24 mouse cellular contexts compared by ENCODE assay signal in genomic region chrX:48191261-48191660, GRCm38 (mm10). TPM values are rescaled to one million over a fixed set of nuclear protein-coding genes. Genes with fewer than 3 reads are reported as not detected.
DNase-seq lines count a peak whose midpoint lies in the region; ATAC-seq and TF ChIP-seq lines count a peak whose summit lies in the region.
"Had no signal": no experiment of that assay in that cellular context is flagged by ENCODE, and none has a peak within 500 bp of the region (broad histone marks: within the 10 kb centered on the region; RNA-seq: fewer than 3 reads in every experiment).

No protein-coding gene starts in this region.

- H3K4me1 ChIP-seq in liver, adult 2 months (ENCODE audit: control insufficient read depth, insufficient read depth, low read length), result peaks cover 20% of the 10 kb centered on the region
- no peaks in the 10 kb centered on the region for H3K4me1 ChIP-seq in liver, embryonic 12.5 days
- no peaks in the 10 kb centered on the region for H3K4me1 ChIP-seq in liver, embryonic 16.5 days (ENCODE audit: control insufficient read depth, low read depth, low read length)
- no peaks in the 10 kb centered on the region; the same call in 1 of the 2 replicates for H3K4me1 ChIP-seq in liver, embryonic 11.5 days (replicated peaks; ENCODE audit: control insufficient read depth, insufficient read depth, low read length)
- no peaks in the 10 kb centered on the region for H3K4me1 ChIP-seq in liver, postnatal 0 days (ENCODE audit: insufficient read depth)
- H3K4me1 ChIP-seq: embryonic facial prominence, embryonic 10.5 days; embryonic facial prominence, embryonic 12.5 days; forebrain, embryonic 13.5 days; forebrain, embryonic 15.5 days had no signal

- H3K36me3 ChIP-seq in liver, adult 2 months (ENCODE audit: control insufficient read depth, insufficient read depth, low read length), result peaks cover 16% of the 10 kb centered on the region
- peaks cover 15% of the 10 kb centered on the region for H3K36me3 ChIP-seq in liver, embryonic 12.5 days
- H3K36me3 ChIP-seq in liver, embryonic 16.5 days (ENCODE audit: control insufficient read depth, insufficient read depth), result no peaks in the 10 kb centered on the region
- H3K36me3 ChIP-seq in liver, embryonic 11.5 days (ENCODE audit: control insufficient read depth, insufficient read depth, low read length), result no peaks in the 10 kb centered on the region; the same call in 1 of the 2 replicates
- peaks cover 6% of the 10 kb centered on the region for H3K36me3 ChIP-seq in liver, postnatal 0 days (replicated peaks; ENCODE audit: insufficient read depth, low read length)

- TF ChIP-seq CTCF in liver, adult 2 months (IDR thresholded peaks at IDR 0.05; ENCODE audit: low read depth, low read length), result no peak
- no peak for TF ChIP-seq CTCF in liver, postnatal 0 days (IDR thresholded peaks at IDR 0.05; ENCODE audit: low read depth)

- H3K9ac ChIP-seq in liver, adult 2 months (ENCODE audit: low read depth, low read length), result no peak overlapping the region
- H3K9ac ChIP-seq in liver, embryonic 12.5 days, result no peak overlapping the region
- no peak overlapping the region for H3K9ac ChIP-seq in liver, embryonic 16.5 days (ENCODE audit: low read depth, low read length)
- no peak overlapping the region for H3K9ac ChIP-seq in liver, embryonic 11.5 days (ENCODE audit: low read depth, low read length)
- H3K9ac ChIP-seq in liver, postnatal 0 days (replicated peaks), result no peak overlapping the region
- H3K9ac ChIP-seq: embryonic facial prominence, embryonic 12.5 days; forebrain, embryonic 13.5 days; forebrain, embryonic 15.5 days had no signal

- WGBS in liver, adult 2 months, result 32% methylated on average over 6 of the region's 6 CpGs
- 68% methylated on average over 6 of the region's 6 CpGs for WGBS in liver, embryonic 12.5 days (ENCODE audit: insufficient replicate concordance)
- WGBS in liver, embryonic 16.5 days (ENCODE audit: insufficient replicate concordance), result 62% methylated on average over 6 of the region's 6 CpGs
- WGBS in liver, embryonic 11.5 days, result 87% methylated on average over 6 of the region's 6 CpGs
- 70% methylated on average over 6 of the region's 6 CpGs for WGBS in liver, postnatal 0 days (ENCODE audit: insufficient replicate concordance)

- H3K27ac ChIP-seq in liver, adult 2 months (replicated peaks; ENCODE audit: insufficient read depth, low read depth, low read length), result peak overlapping the region; percentile 56
- H3K27ac ChIP-seq in liver, embryonic 12.5 days, result no peak overlapping the region
- no peak overlapping the region for H3K27ac ChIP-seq in liver, embryonic 16.5 days (ENCODE audit: low read length)
- no peak overlapping the region for H3K27ac ChIP-seq in liver, embryonic 11.5 days (ENCODE audit: low read depth, low read length)
- H3K27ac ChIP-seq in liver, postnatal 0 days (ENCODE audit: low read depth), result 0 out of 2 replicates have a peak overlapping the region, but pooled peaks have one; percentile 29
- H3K27ac ChIP-seq: embryonic facial prominence, embryonic 10.5 days; embryonic facial prominence, embryonic 12.5 days; forebrain, embryonic 13.5 days; forebrain, embryonic 15.5 days had no signal

- no peak for ATAC-seq in liver, embryonic 12.5 days
- ATAC-seq in liver, embryonic 16.5 days (ENCODE audit: low read depth), result peak; percentile 55; the same call in 1 of the 2 replicates
- ATAC-seq in liver, embryonic 11.5 days (replicated peaks; ENCODE audit: low FRiP score), result no peak
- peak; percentile 59 for ATAC-seq in liver, postnatal 0 days
- ATAC-seq: activated CD4-positive, CD25-positive, alpha-beta regulatory T cell, adult 4 months; CD4-positive, CD25-positive, alpha-beta regulatory T cell, adult 4 months; forebrain, embryonic 13.5 days; forebrain, embryonic 15.5 days; Patski had no signal

- no peak overlapping the region for H3K4me3 ChIP-seq in liver, adult 2 months (ENCODE audit: insufficient read depth, low read depth, low read length)
- no peak overlapping the region for H3K4me3 ChIP-seq in liver, embryonic 12.5 days
- H3K4me3 ChIP-seq in liver, embryonic 16.5 days (ENCODE audit: low read depth, low read length), result no peak overlapping the region
- no peak overlapping the region for H3K4me3 ChIP-seq in liver, embryonic 11.5 days (ENCODE audit: low read depth, low read length)
- H3K4me3 ChIP-seq in liver, postnatal 0 days (ENCODE audit: low read depth, low read length), result no peak overlapping the region
- H3K4me3 ChIP-seq: embryonic facial prominence, embryonic 10.5 days; embryonic facial prominence, embryonic 12.5 days; forebrain, embryonic 13.5 days; forebrain, embryonic 15.5 days had no signal

- H3K27me3 ChIP-seq in liver, adult 2 months (ENCODE audit: control insufficient read depth, insufficient read depth, low read length), result no peaks in the 10 kb centered on the region
- no peaks in the 10 kb centered on the region for H3K27me3 ChIP-seq in liver, embryonic 12.5 days (replicated peaks)
- no peaks in the 10 kb centered on the region for H3K27me3 ChIP-seq in liver, embryonic 16.5 days (ENCODE audit: control insufficient read depth, insufficient read depth, low read depth, low read length)
- no peaks in the 10 kb centered on the region for H3K27me3 ChIP-seq in liver, embryonic 11.5 days (replicated peaks; ENCODE audit: control insufficient read depth, insufficient read depth, low read length)
- H3K27me3 ChIP-seq in liver, postnatal 0 days (ENCODE audit: insufficient read depth, low read length), result no peaks in the 10 kb centered on the region
- H3K27me3 ChIP-seq: CH12.LX; embryonic facial prominence, embryonic 12.5 days; forebrain, embryonic 13.5 days; forebrain, embryonic 15.5 days; Patski had no signal

- peaks cover 7% of the 10 kb centered on the region; the same call in 1 of the 2 replicates for H3K79me2 ChIP-seq in liver, adult 2 months (ENCODE audit: control insufficient read depth, insufficient read depth, low read length)

- no peaks in the 10 kb centered on the region for H3K9me3 ChIP-seq in liver, embryonic 12.5 days (replicated peaks)
- no peaks in the 10 kb centered on the region for H3K9me3 ChIP-seq in liver, embryonic 16.5 days (replicated peaks; ENCODE audit: control insufficient read depth, low read length)
- no peaks in the 10 kb centered on the region for H3K9me3 ChIP-seq in liver, embryonic 11.5 days (ENCODE audit: control insufficient read depth, low read length)
- no peaks in the 10 kb centered on the region for H3K9me3 ChIP-seq in liver, postnatal 0 days (ENCODE audit: low read length)
- H3K9me3 ChIP-seq: embryonic facial prominence, embryonic 10.5 days; embryonic facial prominence, embryonic 12.5 days; forebrain, embryonic 13.5 days; forebrain, embryonic 15.5 days; G1E had no signal

- TF ChIP-seq EP300 in liver, postnatal 0 days (IDR thresholded peaks at IDR 0.05; ENCODE audit: low read depth), result no peak

- no peak overlapping the region for H3K4me2 ChIP-seq in liver, embryonic 12.5 days
- no peak overlapping the region for H3K4me2 ChIP-seq in liver, embryonic 16.5 days (ENCODE audit: low read depth, low read length)
- no peak overlapping the region for H3K4me2 ChIP-seq in liver, embryonic 11.5 days
- H3K4me2 ChIP-seq in liver, postnatal 0 days (ENCODE audit: low read depth, low read length), result no peak overlapping the region
- H3K4me2 ChIP-seq: embryonic facial prominence, embryonic 12.5 days; forebrain, embryonic 13.5 days; forebrain, embryonic 15.5 days had no signal

- DNase-seq in liver, adult 2 months (ENCODE audit: extremely low read depth, low read depth, low spot score), result peak; percentile 81
- no peak for DNase-seq in liver, embryonic 11.5 days (ENCODE audit: low spot score)
- no peak for DNase-seq in liver, postnatal 0 days
- no peak for DNase-seq in spleen, postnatal 36 days (ENCODE audit: low spot score in 2 of 2)
- DNase-seq: adrenal gland, adult 8-10 months; adrenal gland, postnatal 14 days; adrenal gland, postnatal 36 days; B cell, adult 2 months; cerebellum, adult 11-12 months; cerebellum, adult 2 months; cerebellum, adult 9-10 months; cerebellum, postnatal 10 days; cerebellum, postnatal 25 days had no signal

- TF ChIP-seq POLR2A in liver, adult 2 months (IDR thresholded peaks at IDR 0.05; ENCODE audit: extremely low read depth, insufficient read depth, low read length), result no peak

RNA-seq across cellular contexts. Expression of gene Zdhhc9, which starts 17.4 kb away (rescaled TPM):
- 36.2 and 46.2 TPM in 2 replicates for total RNA-seq in liver, adult 2 months (2014; rRNA removed)
- 66.4 and 71.8 TPM in 2 replicates for polyA plus RNA-seq in liver, adult 2 months (2012; rRNA removed)
- polyA plus RNA-seq in liver, embryonic 12.5 days (2016; fragmentation: Nextera tagmentation; extraction: Ambion mirVana), result 2.3 and 2.6 TPM in 2 replicates
- 2.7 and 3.1 TPM in 2 replicates for polyA plus RNA-seq in liver, embryonic 16.5 days (2015; fragmentation: Nextera tagmentation; extraction: Ambion mirVana)
- polyA plus RNA-seq in liver, embryonic 11.5 days (2014; fragmentation: Nextera tagmentation; extraction: Ambion mirVana), result 2.6 and 3.1 TPM in 2 replicates
- 3.1 and 3.5 TPM in 2 replicates for polyA plus RNA-seq in liver, postnatal 0 days (2015; fragmentation: Nextera tagmentation; extraction: Ambion mirVana)

RNA-seq across cellular contexts. Expression of gene Sash3, which starts 45.0 kb away (rescaled TPM):
- 0.83 and 1.5 TPM in 2 replicates for total RNA-seq in liver, adult 2 months (2014; rRNA removed)
- polyA plus RNA-seq in liver, adult 2 months (2012; rRNA removed), result 0.72 and 1.4 TPM in 2 replicates
- polyA plus RNA-seq in liver, embryonic 12.5 days (2016; fragmentation: Nextera tagmentation; extraction: Ambion mirVana), result 9.7 and 10.0 TPM in 2 replicates
- 9.6 and 9.7 TPM in 2 replicates for polyA plus RNA-seq in liver, embryonic 16.5 days (2015; fragmentation: Nextera tagmentation; extraction: Ambion mirVana)
- 11.5 and 15.5 TPM in 2 replicates for polyA plus RNA-seq in liver, embryonic 11.5 days (2014; fragmentation: Nextera tagmentation; extraction: Ambion mirVana)
- 8.4 and 9.3 TPM in 2 replicates for polyA plus RNA-seq in liver, postnatal 0 days (2015; fragmentation: Nextera tagmentation; extraction: Ambion mirVana)
- polyA plus RNA-seq: Patski had no signal

Comparison
In these comparisons a context has a peak if more than half of its experiments do, and no peak if none do; other contexts are left out.
1. H3K27ac ChIP-seq: peak in liver, adult 2 months (single experiment) and liver, postnatal 0 days (single experiment); none in liver, embryonic 12.5 days (single experiment), liver, embryonic 16.5 days (single experiment) and liver, embryonic 11.5 days (single experiment).
2. ATAC-seq: peak in liver, embryonic 16.5 days (single experiment) and liver, postnatal 0 days (single experiment); none in liver, embryonic 12.5 days (single experiment) and liver, embryonic 11.5 days (single experiment).
3. RNA of gene Zdhhc9, which starts 17.4 kb away (polyA plus RNA-seq): 66.4 to 71.8 TPM in liver, adult 2 months; 3.1 to 3.5 TPM in liver, postnatal 0 days, 2.7 to 3.1 TPM in liver, embryonic 16.5 days, 2.6 to 3.1 TPM in liver, embryonic 11.5 days and 2.3 to 2.6 TPM in liver, embryonic 12.5 days; every median in the first group is over 10 times any median in the second.